Mouse (Mus musculus): ENCODE measurements around the gene Ephb4. TPM values are rescaled to one million over a fixed set of nuclear protein-coding genes. Genes with fewer than 3 reads are reported as not detected.

Gene Ephb4
- not detected in 2 replicates for polyA plus RNA-seq (2012)

GRCm38 (mm10) chr5:137349384-137350204 is at the start of gene Ephb4:
Gene Ephb4, plus strand, starts transcription at chr5:137350109.
- no peak for TF ChIP-seq GATA1 (IDR thresholded peaks at IDR 0.05; ENCODE audit: low read length)

GRCm38 (mm10) chr5:137301253-137301652 is 48.7 kb upstream of the Ephb4 start:
- no peak for TF ChIP-seq GATA1 (IDR thresholded peaks at IDR 0.05; ENCODE audit: low read length)

GRCm38 (mm10) chr5:137303609-137304008 is 46.3 kb upstream of the Ephb4 start:
- TF ChIP-seq GATA1 (IDR thresholded peaks at IDR 0.05; ENCODE audit: low read length) = peak; percentile 40

DNA sequence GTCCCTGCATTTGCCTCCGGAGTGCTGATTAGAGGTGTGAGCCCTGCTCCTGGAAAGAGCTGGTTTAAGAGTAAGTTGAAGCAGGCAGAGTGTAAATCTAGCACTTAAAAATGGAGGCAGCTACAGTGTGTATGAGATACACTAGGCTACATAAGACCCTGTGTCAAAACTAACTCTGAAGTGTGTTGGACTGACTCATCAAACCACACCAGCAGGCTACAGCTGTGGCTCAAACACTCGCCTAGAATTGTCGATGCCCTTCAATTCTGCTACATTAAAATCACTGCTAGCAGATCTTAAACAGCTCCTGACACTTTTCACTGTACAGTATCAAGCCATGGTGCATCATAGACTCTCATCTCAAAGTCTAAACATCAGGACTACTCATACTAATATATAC is 45.7 kb upstream of the Ephb4 start:
- TF ChIP-seq GATA1 (IDR thresholded peaks at IDR 0.05; ENCODE audit: low read length) = no peak

- no peak for TF ChIP-seq GATA1 (IDR thresholded peaks at IDR 0.05; ENCODE audit: low read length)
Measured at GRCm38 (mm10) chr5:137304816-137305215, 45.1 kb upstream of the Ephb4 start.

GRCm38 (mm10) chr5:137305822-137306221 is 44.1 kb upstream of the Ephb4 start:
- no peak for TF ChIP-seq GATA1 (IDR thresholded peaks at IDR 0.05; ENCODE audit: low read length)

DNA sequence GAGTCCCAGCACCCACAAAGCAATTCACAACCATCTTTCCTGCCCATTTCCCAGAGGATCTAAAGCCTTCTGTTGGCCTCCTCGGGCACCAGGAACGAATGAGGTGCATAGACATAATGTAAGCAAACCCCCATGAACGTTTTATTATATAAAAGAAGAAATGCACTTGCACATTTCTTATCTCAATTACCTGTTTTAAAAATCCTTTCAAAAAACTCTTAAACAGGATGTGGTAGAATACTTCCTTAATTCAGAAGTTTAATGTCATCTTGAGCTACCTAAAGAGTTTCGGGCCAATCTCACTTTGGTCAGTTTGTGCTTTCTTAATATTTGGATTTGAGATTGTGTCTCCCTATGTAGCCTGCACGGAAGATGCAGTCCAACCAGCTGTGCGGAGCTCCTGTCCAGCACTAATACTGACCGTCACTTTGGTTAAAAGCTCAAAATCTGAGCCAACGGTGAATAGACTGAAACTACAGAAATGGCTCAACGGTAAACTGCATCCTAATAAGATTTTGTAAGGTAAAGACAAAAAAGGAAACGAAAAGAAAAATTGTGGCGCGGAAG is 43.4 kb upstream of the Ephb4 start:
- no peak for TF ChIP-seq GATA1 (IDR thresholded peaks at IDR 0.05; ENCODE audit: low read length)

DNA sequence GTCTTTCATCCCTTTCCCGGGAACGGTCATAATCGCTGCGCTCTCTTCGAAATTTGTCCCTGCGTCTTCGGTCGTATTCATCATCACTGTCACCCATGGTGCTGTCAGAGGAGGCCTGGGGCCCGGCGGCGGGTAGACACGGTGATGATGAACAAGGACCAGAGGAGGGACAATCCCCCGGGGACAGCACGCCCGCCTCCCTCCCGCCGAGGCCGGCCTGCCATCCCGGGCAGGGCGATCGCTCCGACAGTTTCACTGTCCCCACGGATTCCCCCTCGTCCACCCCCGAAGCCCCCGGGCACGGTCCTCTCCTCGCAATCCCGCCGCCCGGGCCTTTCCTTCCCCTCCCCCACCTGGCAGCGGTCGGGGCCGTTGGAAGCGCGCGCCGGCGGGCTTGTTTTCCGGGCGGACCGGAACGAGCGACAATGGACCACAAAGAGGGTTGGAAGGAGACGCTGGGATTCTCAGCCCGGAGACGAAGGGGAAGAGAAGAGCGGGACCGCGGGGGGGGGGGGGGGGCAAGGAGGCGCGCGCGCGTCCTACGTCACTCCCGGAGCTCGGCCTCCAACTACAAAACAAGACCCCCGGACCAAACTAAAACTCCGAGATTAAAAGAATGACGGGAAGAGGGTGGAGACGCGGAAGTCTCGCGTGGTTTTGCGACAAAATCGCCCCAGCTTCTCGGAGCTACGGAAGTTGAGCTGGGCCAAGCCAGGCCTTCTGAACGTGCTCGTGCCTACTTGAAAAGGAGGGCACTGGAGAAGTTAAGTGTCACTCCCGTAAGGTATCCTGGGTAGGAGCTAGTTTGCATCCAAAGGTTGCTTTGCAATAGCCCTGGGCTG is 42.6 kb upstream of the Ephb4 start, which contains the start of gene Srrt:
Srrt (minus strand) TSS at position 604 of the 842 bp plus-strand sequence.
- TF ChIP-seq GATA1 (IDR thresholded peaks at IDR 0.05; ENCODE audit: low read length) = no peak

GRCm38 (mm10) chr5:137308356-137308755 is 41.6 kb upstream of the Ephb4 start:
- no peak for TF ChIP-seq GATA1 (IDR thresholded peaks at IDR 0.05; ENCODE audit: low read length)

DNA sequence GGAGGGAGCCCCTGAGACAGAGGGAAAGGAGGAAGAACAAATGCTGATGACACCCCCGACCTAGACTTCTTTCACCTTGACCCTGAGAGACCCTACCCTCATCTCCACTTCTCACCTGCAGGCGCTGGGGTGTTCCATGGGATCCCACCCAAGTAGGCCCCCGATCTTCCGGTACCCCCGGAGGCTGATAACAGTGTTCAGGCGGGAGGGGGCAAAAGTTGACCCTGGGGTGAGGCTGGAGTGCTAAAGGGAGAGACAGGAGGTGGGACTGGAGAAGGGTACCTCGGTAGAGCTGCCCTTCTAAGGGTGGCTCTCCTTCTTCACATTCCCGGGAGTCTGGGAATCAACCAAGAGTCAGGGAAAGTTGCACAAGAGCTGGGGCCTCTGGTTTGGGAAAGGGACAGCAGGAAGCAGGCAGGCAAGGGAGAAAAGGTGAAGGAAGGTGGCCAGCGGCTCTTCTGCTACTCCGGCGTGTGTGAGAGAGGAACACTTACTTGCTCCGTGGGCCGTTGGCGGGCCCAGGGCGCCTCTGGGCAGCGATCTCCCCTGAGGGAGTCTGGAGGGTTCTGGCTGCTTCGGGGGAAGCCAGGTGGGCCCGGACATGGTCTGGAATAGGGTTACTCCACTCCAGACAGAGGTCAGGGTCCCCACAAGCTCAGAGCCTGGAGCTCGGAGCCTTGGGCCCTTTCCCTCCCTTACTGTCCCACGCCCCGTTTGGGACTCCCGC is 36.3 kb upstream of the Ephb4 start:
- TF ChIP-seq GATA1 (IDR thresholded peaks at IDR 0.05; ENCODE audit: low read length) = no peak

GRCm38 (mm10) chr5:137314193-137315083 is 35.5 kb upstream of the Ephb4 start, which contains the start of gene Trip6:
Gene Trip6, minus strand, starts transcription at chr5:137314404.
- TF ChIP-seq GATA1 (IDR thresholded peaks at IDR 0.05; ENCODE audit: low read length) = no peak

GRCm38 (mm10) chr5:137315084-137315903 is 34.6 kb upstream of the Ephb4 start:
- TF ChIP-seq GATA1 (IDR thresholded peaks at IDR 0.05; ENCODE audit: low read length) = no peak

DNA sequence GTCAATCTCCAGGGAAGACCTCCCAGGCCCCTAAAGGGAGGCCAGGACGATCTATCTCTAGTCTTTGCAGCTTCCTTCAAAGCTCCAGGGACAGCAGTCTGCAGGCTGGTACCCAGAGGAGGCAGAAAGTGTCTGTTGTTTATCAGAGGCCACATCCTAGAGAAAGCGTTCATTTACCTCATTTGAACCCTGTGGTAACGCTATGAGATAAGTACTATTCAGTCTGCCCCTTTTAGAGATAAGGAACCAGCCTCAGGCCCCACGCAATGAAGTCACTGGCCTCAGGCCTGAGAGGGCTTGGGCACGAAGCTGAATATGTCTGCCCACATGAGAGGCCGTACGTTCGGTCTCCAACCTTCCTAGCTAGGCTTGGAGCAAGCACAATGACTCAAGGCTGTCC is 32.5 kb upstream of the Ephb4 start:
- TF ChIP-seq GATA1 (IDR thresholded peaks at IDR 0.05; ENCODE audit: low read length) = peak; percentile 90
